Mouse (Mus musculus) T-helper 2 cell (primary cell): ENCODE results near the gene Igflr1.

Experiments
- in situ Hi-C: fragments of 300-600 bp; cut with MboI, MseI; formaldehyde crosslinking; loops from one replicate; pipeline ENCODE4 v1.15.1; 2025; ENCODE audit warnings: high pct_unique_total_duplicates

Igflr1 gene

GRCm38 (mm10) chr7:30612654-30613402 is 47.6 kb downstream of the Igflr1 start, which contains the start of gene Upk1a:
Gene Upk1a (minus strand): TSS chr7:30612847.
- in situ Hi-C loops, result loop anchor here (5.0 kb wide), 1 partner anchor 121 kb away; the partner anchor contains the start of gene Prodh2

GRCm38 (mm10) chr7:30613529-30614112 is 48.4 kb downstream of the Igflr1 start:
- in situ Hi-C loops, result loop anchor here (5.0 kb wide), 1 partner anchor 121 kb away; the partner anchor contains the start of gene Prodh2

- in situ Hi-C loops, result loop anchor here (5.0 kb wide), 1 partner anchor 122 kb away; the partner anchor contains the start of gene Prodh2
Measured at GRCm38 (mm10) chr7:30614454-30614853, 49.2 kb downstream of the Igflr1 start.

DNA sequence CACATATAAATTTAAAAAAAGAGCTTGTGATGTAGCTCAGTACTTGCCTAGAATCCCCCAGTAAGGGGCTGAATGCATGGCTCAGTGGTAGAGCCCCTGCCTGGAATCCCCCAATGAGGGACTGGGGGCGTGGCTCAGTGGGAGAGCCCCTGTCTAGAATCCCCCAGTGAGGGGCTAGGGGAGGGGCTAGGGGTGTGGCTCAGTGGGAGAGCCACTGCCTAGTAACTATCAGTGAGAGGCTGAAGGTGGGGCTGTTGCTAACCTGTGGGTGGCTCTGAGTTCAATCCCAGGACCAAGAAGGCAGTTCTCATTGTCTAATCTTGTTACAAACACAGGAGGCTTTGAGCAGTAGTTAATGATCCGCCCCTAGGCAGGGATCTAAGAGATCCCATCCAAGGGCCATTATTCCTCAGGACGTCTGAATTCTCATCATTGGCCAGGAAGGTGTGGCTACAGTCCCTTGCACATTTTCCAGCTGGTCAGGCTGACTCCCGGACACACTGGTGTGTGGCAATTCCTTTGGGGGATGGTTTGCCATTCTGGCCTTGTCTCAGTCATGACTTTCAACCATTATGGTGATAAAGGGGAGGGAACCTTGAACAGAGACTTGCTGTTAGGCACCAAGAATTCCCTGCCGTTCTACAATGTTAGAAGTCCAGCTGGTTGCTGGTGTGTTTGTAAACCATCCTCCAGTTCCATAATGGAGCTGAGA is 50.0 kb downstream of the Igflr1 start:
- in situ Hi-C loops, result loop anchor here (5.0 kb wide), 1 partner anchor 33 kb away; no protein-coding TSS in a partner anchor
